Mouse (Mus musculus): Measurements from ENCODE around the gene Olfr314. TPM values are rescaled to one million over a fixed set of nuclear protein-coding genes. Genes with fewer than 3 reads are reported as not detected.

Gene Olfr314
- polyA plus RNA-seq, 1 experiment from 2014 or later: not detected

GRCm38 (mm10) chr11:58789532-58789931 lies 6.8 kb downstream of the Olfr314 start:
- no peaks in the 10 kb centered on the region for H3K27me3 ChIP-seq (replicated peaks; ENCODE audit: control insufficient read depth, insufficient read depth, low read length)
- no peak for DNase-seq (ENCODE audit: low spot score)
- no peak overlapping the region for H3K9ac ChIP-seq (ENCODE audit: low read length)
- H3K36me3 ChIP-seq (ENCODE audit: control insufficient read depth, insufficient read depth, low read length): no peaks in the 10 kb centered on the region
- no peaks in the 10 kb centered on the region for H3K4me1 ChIP-seq (replicated peaks; ENCODE audit: control insufficient read depth, insufficient read depth, low read length)
- H3K4me3 ChIP-seq (ENCODE audit: low read depth, low read length): no peak overlapping the region
- H3K9me3 ChIP-seq (ENCODE audit: control insufficient read depth, low read length): no peaks in the 10 kb centered on the region
- ATAC-seq (replicated peaks; ENCODE audit: low FRiP score, low TSS enrichment, low read depth): no peak
- 30% methylated on average over 3 of the region's 3 CpGs for WGBS
- H3K27ac ChIP-seq (ENCODE audit: low read depth): no peak overlapping the region
- no peak overlapping the region for H3K4me2 ChIP-seq (ENCODE audit: low read length)

- no peaks in the 10 kb centered on the region for H3K36me3 ChIP-seq (ENCODE audit: control insufficient read depth, insufficient read depth, low read length)
- no peaks in the 10 kb centered on the region for H3K27me3 ChIP-seq (replicated peaks; ENCODE audit: control insufficient read depth, insufficient read depth, low read length)
- no peaks in the 10 kb centered on the region for H3K9me3 ChIP-seq (ENCODE audit: control insufficient read depth, low read length)
- peak; percentile 20 for DNase-seq (ENCODE audit: low spot score)
- no peak overlapping the region for H3K9ac ChIP-seq (ENCODE audit: low read length)
- 50% methylated on average over 2 of the region's 2 CpGs for WGBS
- no peak overlapping the region for H3K27ac ChIP-seq (ENCODE audit: low read depth)
- H3K4me3 ChIP-seq (ENCODE audit: low read depth, low read length): no peak overlapping the region
- H3K4me2 ChIP-seq (ENCODE audit: low read length): no peak overlapping the region
- no peaks in the 10 kb centered on the region for H3K4me1 ChIP-seq (replicated peaks; ENCODE audit: control insufficient read depth, insufficient read depth, low read length)
- no peak for ATAC-seq (replicated peaks; ENCODE audit: low FRiP score, low TSS enrichment, low read depth)
These were observed 7.3 kb downstream of the Olfr314 start for GRCm38 (mm10) chr11:58790053-58790452.

GRCm38 (mm10) chr11:58790646-58791045 lies 7.9 kb downstream of the Olfr314 start:
- no peaks in the 10 kb centered on the region for H3K4me1 ChIP-seq (replicated peaks; ENCODE audit: control insufficient read depth, insufficient read depth, low read length)
- H3K27ac ChIP-seq (ENCODE audit: low read depth): no peak overlapping the region
- H3K4me3 ChIP-seq (ENCODE audit: low read depth, low read length): no peak overlapping the region
- no peaks in the 10 kb centered on the region for H3K27me3 ChIP-seq (replicated peaks; ENCODE audit: control insufficient read depth, insufficient read depth, low read length)
- no peak overlapping the region for H3K4me2 ChIP-seq (ENCODE audit: low read length)
- DNase-seq (ENCODE audit: low spot score) (peak; percentile 43), ATAC-seq (replicated peaks; ENCODE audit: low FRiP score, low TSS enrichment, low read depth) (no peak)
- no peaks in the 10 kb centered on the region for H3K9me3 ChIP-seq (ENCODE audit: control insufficient read depth, low read length)
- H3K36me3 ChIP-seq (ENCODE audit: control insufficient read depth, insufficient read depth, low read length): no peaks in the 10 kb centered on the region
- WGBS: 72% methylated on average over 6 of the region's 6 CpGs
- no peak overlapping the region for H3K9ac ChIP-seq (ENCODE audit: low read length)

- DNase-seq (ENCODE audit: low spot score) (no peak), ATAC-seq (replicated peaks; ENCODE audit: low FRiP score, low TSS enrichment, low read depth) (no peak)
- WGBS: 84% methylated on average over 2 of the region's 2 CpGs
- Histone ChIP-seq H3K4me1 (replicated peaks; ENCODE audit: control insufficient read depth, insufficient read depth, low read length) (no peaks in the 10 kb centered on the region), H3K27ac (ENCODE audit: low read depth) (no peak overlapping the region), H3K9me3 (ENCODE audit: control insufficient read depth, low read length) (no peaks in the 10 kb centered on the region), H3K4me3 (ENCODE audit: low read depth, low read length) (no peak overlapping the region), H3K9ac (ENCODE audit: low read length) (no peak overlapping the region), H3K4me2 (ENCODE audit: low read length) (no peak overlapping the region), H3K27me3 (replicated peaks; ENCODE audit: control insufficient read depth, insufficient read depth, low read length) (no peaks in the 10 kb centered on the region), H3K36me3 (ENCODE audit: control insufficient read depth, insufficient read depth, low read length) (no peaks in the 10 kb centered on the region)
These were observed 13.1 kb downstream of the Olfr314 start for GRCm38 (mm10) chr11:58795856-58796255.

GRCm38 (mm10) chr11:58796850-58797249 lies 14.1 kb downstream of the Olfr314 start:
- no peak for DNase-seq (ENCODE audit: low spot score)
- no peak overlapping the region for H3K27ac ChIP-seq (ENCODE audit: low read depth)
- peaks cover 2% of the 10 kb centered on the region for H3K4me1 ChIP-seq (replicated peaks; ENCODE audit: control insufficient read depth, insufficient read depth, low read length)
- H3K4me2 ChIP-seq (ENCODE audit: low read length): no peak overlapping the region
- H3K9ac ChIP-seq (ENCODE audit: low read length): no peak overlapping the region
- H3K4me3 ChIP-seq (ENCODE audit: low read depth, low read length): no peak overlapping the region
- 68% methylated on average over 7 of the region's 7 CpGs for WGBS
- no peaks in the 10 kb centered on the region for H3K36me3 ChIP-seq (ENCODE audit: control insufficient read depth, insufficient read depth, low read length)
- H3K9me3 ChIP-seq (ENCODE audit: control insufficient read depth, low read length): no peaks in the 10 kb centered on the region
- H3K27me3 ChIP-seq (replicated peaks; ENCODE audit: control insufficient read depth, insufficient read depth, low read length): no peaks in the 10 kb centered on the region
- no peak for ATAC-seq (replicated peaks; ENCODE audit: low FRiP score, low TSS enrichment, low read depth)

- H3K4me3 ChIP-seq (ENCODE audit: low read depth, low read length): no peak overlapping the region
- ATAC-seq (replicated peaks; ENCODE audit: low FRiP score, low TSS enrichment, low read depth) (no peak), DNase-seq (ENCODE audit: low spot score) (no peak)
- H3K4me2 ChIP-seq (ENCODE audit: low read length): no peak overlapping the region
- no peaks in the 10 kb centered on the region for H3K27me3 ChIP-seq (replicated peaks; ENCODE audit: control insufficient read depth, insufficient read depth, low read length)
- no peaks in the 10 kb centered on the region for H3K36me3 ChIP-seq (ENCODE audit: control insufficient read depth, insufficient read depth, low read length)
- H3K27ac ChIP-seq (ENCODE audit: low read depth): no peak overlapping the region
- 76% methylated on average over 5 of the region's 5 CpGs for whole genome bisulfite sequencing
- no peaks in the 10 kb centered on the region for H3K9me3 ChIP-seq (ENCODE audit: control insufficient read depth, low read length)
- peaks cover 11% of the 10 kb centered on the region for H3K4me1 ChIP-seq (replicated peaks; ENCODE audit: control insufficient read depth, insufficient read depth, low read length)
- H3K9ac ChIP-seq (ENCODE audit: low read length): no peak overlapping the region
These were observed 17.0 kb downstream of the Olfr314 start for GRCm38 (mm10) chr11:58799747-58800146.

- peak; percentile 70 for ATAC-seq (replicated peaks; ENCODE audit: low FRiP score, low TSS enrichment, low read depth)
- Histone ChIP-seq H3K9me3 (ENCODE audit: control insufficient read depth, low read length) (no peaks in the 10 kb centered on the region), H3K27me3 (replicated peaks; ENCODE audit: control insufficient read depth, insufficient read depth, low read length) (no peaks in the 10 kb centered on the region), H3K36me3 (ENCODE audit: control insufficient read depth, insufficient read depth, low read length) (no peaks in the 10 kb centered on the region), H3K9ac (ENCODE audit: low read length) (no peak within 1 kb of the TSS), H3K4me3 (ENCODE audit: low read depth, low read length) (no peak within 1 kb of the TSS), H3K4me1 (replicated peaks; ENCODE audit: control insufficient read depth, insufficient read depth, low read length) (peaks cover 11% of the 10 kb centered on the region), H3K27ac (ENCODE audit: low read depth) (peak within 1 kb of the TSS; percentile 34; the same call in 1 of the 2 replicates), H3K4me2 (ENCODE audit: low read length) (peak within 1 kb of the TSS; percentile 36)
- WGBS: 16% methylated on average over 14 of the region's 14 CpGs
- DNase-seq (ENCODE audit: low spot score): peak; percentile 68
These were observed 18.9 kb downstream of the Olfr314 start, which contains the start of gene Fam183b for GRCm38 (mm10) chr11:58801558-58802228. Fam183b (minus strand) TSS chr11:58801960.

GRCm38 (mm10) chr11:58803871-58804270 lies 21.1 kb downstream of the Olfr314 start:
- H3K4me1 ChIP-seq (replicated peaks; ENCODE audit: control insufficient read depth, insufficient read depth, low read length): peaks cover 11% of the 10 kb centered on the region
- no peak overlapping the region for H3K4me3 ChIP-seq (ENCODE audit: low read depth, low read length)
- no peak for ATAC-seq (replicated peaks; ENCODE audit: low FRiP score, low TSS enrichment, low read depth)
- peak overlapping the region; percentile 54; the same call in 1 of the 2 replicates for H3K27ac ChIP-seq (ENCODE audit: low read depth)
- 0 out of 2 replicates have a peak overlapping the region, but pooled peaks have one; percentile 11 for H3K4me2 ChIP-seq (ENCODE audit: low read length)
- H3K9ac ChIP-seq (ENCODE audit: low read length): no peak overlapping the region
- no peaks in the 10 kb centered on the region for H3K27me3 ChIP-seq (replicated peaks; ENCODE audit: control insufficient read depth, insufficient read depth, low read length)
- no peak for DNase-seq (ENCODE audit: low spot score)
- WGBS: 33% methylated on average over 4 of the region's 4 CpGs
- H3K9me3 ChIP-seq (ENCODE audit: control insufficient read depth, low read length): no peaks in the 10 kb centered on the region
- no peaks in the 10 kb centered on the region for H3K36me3 ChIP-seq (ENCODE audit: control insufficient read depth, insufficient read depth, low read length)

GRCm38 (mm10) chr11:58804393-58804792 lies 21.6 kb downstream of the Olfr314 start:
- Histone ChIP-seq H3K9me3 (ENCODE audit: control insufficient read depth, low read length) (no peaks in the 10 kb centered on the region), H3K27me3 (replicated peaks; ENCODE audit: control insufficient read depth, insufficient read depth, low read length) (no peaks in the 10 kb centered on the region), H3K36me3 (ENCODE audit: control insufficient read depth, insufficient read depth, low read length) (no peaks in the 10 kb centered on the region), H3K9ac (ENCODE audit: low read length) (no peak overlapping the region), H3K27ac (ENCODE audit: low read depth) (peak overlapping the region; percentile 47; the same call in 1 of the 2 replicates), H3K4me1 (replicated peaks; ENCODE audit: control insufficient read depth, insufficient read depth, low read length) (peaks cover 11% of the 10 kb centered on the region), H3K4me3 (ENCODE audit: low read depth, low read length) (no peak overlapping the region), H3K4me2 (ENCODE audit: low read length) (0 out of 2 replicates have a peak overlapping the region, but pooled peaks have one; percentile 11)
- peak; percentile 80 for ATAC-seq (replicated peaks; ENCODE audit: low FRiP score, low TSS enrichment, low read depth)
- 34% methylated on average over 2 of the region's 2 CpGs for WGBS
- DNase-seq (ENCODE audit: low spot score): no peak
